Mouse (Mus musculus) small intestine, adult 2 months (tissue): ENCODE results near the gene Pilrb2.

Source experiments
- CTCF ChIP-seq: fragments of 200-500 bp; IDR thresholded peaks from 2 replicates; pipeline ENCODE4 v1.5.1; 2012; ENCODE audit warnings: low read depth, mild to moderate bottlenecking, control low read depth, inconsistent platforms, low read length, moderate library complexity, mixed read lengths; ENCODE audit not compliant: insufficient replicate concordance, insufficient read length; ENCODE audit errors: extremely low read depth
- POLR2A ChIP-seq: fragments of 200-500 bp; IDR thresholded peaks from 2 replicates; pipeline ENCODE4 v1.6.1; 2012; ENCODE audit warnings: low read depth, mild to moderate bottlenecking, control low read depth, inconsistent platforms, low read length, moderate library complexity

GRCm38 (mm10) chr5:137822126-137822525 is 49.5 kb downstream of the Pilrb2 start:
- TF ChIP-seq POLR2A (no peak), CTCF (no peak)
